22 mouse cellular contexts compared by ENCODE assay signal in genomic region chr14:109266521-109266920, GRCm38 (mm10).
A peak's percentile ranks its signal among the peaks of the same experiment; 100 is the strongest.
DNase-seq lines count a peak whose midpoint lies in the region; ATAC-seq and TF ChIP-seq lines count a peak whose summit lies in the region.
"Had no signal": no experiment of that assay in that cellular context is flagged by ENCODE, and none has a peak within 500 bp of the region (broad histone marks: within the 10 kb centered on the region; RNA-seq: fewer than 3 reads in every experiment).

No protein-coding gene starts in this region.

- no peak for TF ChIP-seq POLR2A in myocyte (IDR thresholded peaks at IDR 0.05; ENCODE audit: insufficient read length, low read depth)

- ATAC-seq in kidney, embryonic 15.5 days (replicated peaks; ENCODE audit: low FRiP score): peak; percentile 43; the same call in 1 of the 2 replicates
- ATAC-seq in kidney, embryonic 16.5 days (ENCODE audit: low FRiP score, low TSS enrichment): no peak
- no peak for ATAC-seq in lung, embryonic 14.5 days (ENCODE audit: insufficient read depth)
- ATAC-seq in intestine, embryonic 16.5 days: no peak
- ATAC-seq: activated CD4-positive, CD25-positive, alpha-beta regulatory T cell, adult 4 months; CD4-positive, CD25-positive, alpha-beta regulatory T cell, adult 4 months; intestine, postnatal 0 days had no signal

- no peak for TF ChIP-seq CTCF in lung, embryonic 14.5 days (IDR thresholded peaks at IDR 0.05; ENCODE audit: low read depth)

- H3K4me2 ChIP-seq in kidney, embryonic 15.5 days: no peak overlapping the region
- H3K4me2 ChIP-seq in kidney, embryonic 16.5 days (replicated peaks; ENCODE audit: low read depth, low read length): no peak overlapping the region
- H3K4me2 ChIP-seq in lung, embryonic 14.5 days: no peak overlapping the region
- H3K4me2 ChIP-seq in myocyte (ENCODE audit: low read depth): peak overlapping the region; percentile 24
- H3K4me2 ChIP-seq in intestine, embryonic 16.5 days (ENCODE audit: low read depth, low read length): no peak overlapping the region
- H3K4me2 ChIP-seq: embryonic facial prominence, embryonic 12.5 days; heart, embryonic 11.5 days; hindbrain, embryonic 14.5 days; neural tube, embryonic 13.5 days had no signal

- 24% methylated on average over 4 of the region's 4 CpGs for WGBS in kidney, embryonic 15.5 days
- 28% methylated on average over 4 of the region's 4 CpGs for WGBS in kidney, embryonic 16.5 days
- WGBS in lung, embryonic 14.5 days: 30% methylated on average over 4 of the region's 4 CpGs
- WGBS in intestine, embryonic 16.5 days: 27% methylated on average over 4 of the region's 4 CpGs

- no peak overlapping the region for H3K9ac ChIP-seq in kidney, embryonic 15.5 days
- no peak overlapping the region for H3K9ac ChIP-seq in kidney, embryonic 16.5 days (replicated peaks; ENCODE audit: low read length)
- H3K9ac ChIP-seq in lung, embryonic 14.5 days: no peak overlapping the region
- no peak overlapping the region for H3K9ac ChIP-seq in intestine, embryonic 16.5 days (ENCODE audit: low read depth, low read length)
- H3K9ac ChIP-seq: embryonic facial prominence, embryonic 12.5 days; hindbrain, embryonic 14.5 days; neural tube, embryonic 13.5 days had no signal

- H3K9me3 ChIP-seq in kidney, embryonic 15.5 days (replicated peaks): no peaks in the 10 kb centered on the region
- H3K9me3 ChIP-seq in kidney, embryonic 16.5 days (ENCODE audit: low read length): no peaks in the 10 kb centered on the region
- no peaks in the 10 kb centered on the region for H3K9me3 ChIP-seq in lung, embryonic 14.5 days (ENCODE audit: low read depth, low read length)
- H3K9me3 ChIP-seq in intestine, embryonic 16.5 days (ENCODE audit: control insufficient read depth, low read length): no peaks in the 10 kb centered on the region
- H3K9me3 ChIP-seq: embryonic facial prominence, embryonic 12.5 days; neural tube, embryonic 13.5 days had no signal

- H3K4me1 ChIP-seq in kidney, embryonic 15.5 days: no peaks in the 10 kb centered on the region
- no peaks in the 10 kb centered on the region for H3K4me1 ChIP-seq in kidney, embryonic 16.5 days (ENCODE audit: insufficient read depth, low read length)
- H3K4me1 ChIP-seq in lung, embryonic 14.5 days (ENCODE audit: insufficient read depth): no peaks in the 10 kb centered on the region
- H3K4me1 ChIP-seq in intestine, embryonic 16.5 days (ENCODE audit: control insufficient read depth, insufficient read depth, low read length): no peaks in the 10 kb centered on the region
- H3K4me1 ChIP-seq: embryonic facial prominence, embryonic 12.5 days; neural tube, embryonic 13.5 days had no signal

- no peak overlapping the region for H3K27ac ChIP-seq in kidney, embryonic 15.5 days
- no peak overlapping the region for H3K27ac ChIP-seq in kidney, embryonic 16.5 days (ENCODE audit: low read length)
- no peak overlapping the region for H3K27ac ChIP-seq in lung, embryonic 14.5 days (ENCODE audit: low read depth)
- no peak overlapping the region for H3K27ac ChIP-seq in intestine, embryonic 16.5 days (ENCODE audit: low read length)
- H3K27ac ChIP-seq: embryonic facial prominence, embryonic 12.5 days; gastrocnemius, adult 2 months; hindbrain, embryonic 14.5 days; neural tube, embryonic 13.5 days had no signal

- no peak overlapping the region for H3K4me3 ChIP-seq in kidney, embryonic 15.5 days (replicated peaks)
- no peak overlapping the region for H3K4me3 ChIP-seq in kidney, embryonic 16.5 days (ENCODE audit: low read length)
- no peak overlapping the region for H3K4me3 ChIP-seq in lung, embryonic 14.5 days (ENCODE audit: low read depth, low read length)
- H3K4me3 ChIP-seq in myocyte: no peak overlapping the region
- H3K4me3 ChIP-seq in intestine, embryonic 16.5 days (ENCODE audit: low read length): no peak overlapping the region
- H3K4me3 ChIP-seq: embryonic facial prominence, embryonic 12.5 days; gastrocnemius, adult 2 months; neural tube, embryonic 13.5 days had no signal

- DNase-seq in embryo, embryonic 11 days: peak; percentile 3
- no peak for DNase-seq in embryo, embryonic 10.5 days (ENCODE audit: low spot score)
- peak; percentile 35 for DNase-seq in lung, embryonic 14.5 days
- no peak for DNase-seq in lung, postnatal 36 days
- DNase-seq: adrenal gland, postnatal 14 days; cerebellum, adult 18-20 months; cerebellum, postnatal 36 days; gastrocnemius, adult 2 months; heart, postnatal 10 days; lung, adult 18-20 months; right cerebral cortex, postnatal 25 days had no signal

- H3ac ChIP-seq in myocyte (ENCODE audit: control insufficient read depth, insufficient read length): no peak overlapping the region

- no peaks in the 10 kb centered on the region for H3K79me2 ChIP-seq in myocyte (ENCODE audit: control insufficient read depth, insufficient read depth)

- no peaks in the 10 kb centered on the region for H3K27me3 ChIP-seq in kidney, embryonic 15.5 days
- no peaks in the 10 kb centered on the region for H3K27me3 ChIP-seq in kidney, embryonic 16.5 days (ENCODE audit: insufficient read depth, low read length)
- H3K27me3 ChIP-seq in lung, embryonic 14.5 days (ENCODE audit: insufficient read depth, low read length): no peaks in the 10 kb centered on the region
- H3K27me3 ChIP-seq in myocyte (ENCODE audit: control insufficient read depth, insufficient read depth, insufficient read length): no peaks in the 10 kb centered on the region
- H3K27me3 ChIP-seq in intestine, embryonic 16.5 days (replicated peaks; ENCODE audit: control insufficient read depth, insufficient read depth, low read length): no peaks in the 10 kb centered on the region
- H3K27me3 ChIP-seq: embryonic facial prominence, embryonic 12.5 days; neural tube, embryonic 13.5 days had no signal

- no peaks in the 10 kb centered on the region for H3K36me3 ChIP-seq in kidney, embryonic 15.5 days
- H3K36me3 ChIP-seq in kidney, embryonic 16.5 days (ENCODE audit: insufficient read depth, low read length): no peaks in the 10 kb centered on the region
- no peaks in the 10 kb centered on the region for H3K36me3 ChIP-seq in lung, embryonic 14.5 days (ENCODE audit: insufficient read depth)
- H3K36me3 ChIP-seq in myocyte (ENCODE audit: control insufficient read depth, insufficient read depth): no peaks in the 10 kb centered on the region
- no peaks in the 10 kb centered on the region for H3K36me3 ChIP-seq in intestine, embryonic 16.5 days (ENCODE audit: control insufficient read depth, insufficient read depth, low read length)
- H3K36me3 ChIP-seq: embryonic facial prominence, embryonic 12.5 days; neural tube, embryonic 13.5 days had no signal

TF ChIP-seq in myocyte, 11 proteins besides CTCF, POLR2A, EP300 and RAD21:
- TF ChIP-seq TCF3 (IDR thresholded peaks at IDR 0.05; ENCODE audit: insufficient read length, low read depth) (no peak), REST (IDR thresholded peaks at IDR 0.05; ENCODE audit: insufficient read depth, insufficient read length) (no peak), E2F4 (IDR thresholded peaks at IDR 0.05; ENCODE audit: insufficient read depth) (no peak), CEBPB (IDR thresholded peaks at IDR 0.05; ENCODE audit: insufficient read depth, poor library complexity, severe bottlenecking) (no peak), MYOD1 (IDR thresholded peaks at IDR 0.05; ENCODE audit: control insufficient read depth in 1 of 3, insufficient read length in 2 of 3, low read depth in 2 of 3) (no peak), TCF12 (IDR thresholded peaks at IDR 0.05; ENCODE audit: insufficient read depth, poor library complexity, severe bottlenecking) (no peak)

Comparison
In these comparisons a context has a peak if more than half of its experiments do, and no peak if none do; other contexts are left out.
1. DNase-seq: peak in embryo, embryonic 11 days (single experiment) and lung, embryonic 14.5 days (single experiment); none in embryo, embryonic 10.5 days (single experiment) and lung, postnatal 36 days (single experiment).